In the genomic region with DNA sequence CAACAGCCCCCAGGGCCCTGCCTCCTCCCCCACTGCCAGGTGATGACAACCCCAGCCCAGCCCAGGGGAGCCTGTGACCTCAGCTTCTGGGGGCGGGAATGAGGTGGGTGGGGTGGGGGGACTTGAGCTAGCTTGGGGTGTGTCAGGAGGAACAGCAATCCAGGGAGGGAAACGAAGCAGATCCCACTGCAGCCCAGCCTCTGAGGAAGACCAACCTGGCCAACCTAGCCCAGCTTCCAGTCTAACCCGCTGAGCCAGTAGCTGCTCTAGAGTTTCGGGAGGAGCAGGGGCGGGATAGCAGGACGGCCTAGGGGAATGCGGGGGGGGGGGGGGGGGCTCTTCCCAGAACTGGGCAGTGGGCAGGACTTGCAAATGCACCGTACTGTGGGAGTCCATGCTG, we compare ENCODE assay signal across 18 mouse cellular contexts. TPM values are rescaled to one million over a fixed set of nuclear protein-coding genes. Genes with fewer than 3 reads are reported as not detected.
DNase-seq lines count a peak whose midpoint lies in the region; ATAC-seq and TF ChIP-seq lines count a peak whose summit lies in the region.
"Had no signal": no experiment of that assay in that cellular context is flagged by ENCODE, and none has a peak within 500 bp of the region (broad histone marks: within the 10 kb centered on the region; RNA-seq: fewer than 3 reads in every experiment).

No protein-coding gene starts in this region.

- DNase-seq in heart, adult 18-20 months: no peak
- DNase-seq in liver: no peak
- peak; percentile 80 for DNase-seq in embryonic facial prominence, embryonic 14.5 days (ENCODE audit: low spot score)
- no peak for DNase-seq in adrenal gland, postnatal 4 days (ENCODE audit: low spot score in 2 of 2)
- DNase-seq in gastrocnemius, postnatal 4 days (ENCODE audit: low spot score in 2 of 2): no peak
- DNase-seq: B cell, adult 2 months; cerebellum, adult 11 months; kidney, adult 2 months; right cerebral cortex, adult 18-20 months had no signal

- peak overlapping the region; percentile 40; the same call in 1 of the 2 replicates for H3K4me2 ChIP-seq in heart, embryonic 12.5 days
- peak overlapping the region; percentile 50 for H3K4me2 ChIP-seq in liver, embryonic 12.5 days
- H3K4me2 ChIP-seq in embryonic facial prominence, embryonic 14.5 days (ENCODE audit: low read depth, low read length): no peak overlapping the region

- peak overlapping the region; percentile 55 for H3K9ac ChIP-seq in heart, embryonic 12.5 days
- H3K9ac ChIP-seq in liver, embryonic 12.5 days: 0 out of 2 replicates have a peak overlapping the region, but pooled peaks have one; percentile 49
- H3K9ac ChIP-seq in embryonic facial prominence, embryonic 14.5 days (ENCODE audit: low read depth, low read length): no peak overlapping the region

- peaks cover 24% of the 10 kb centered on the region for H3K27me3 ChIP-seq in heart, embryonic 12.5 days (replicated peaks)
- peaks cover 49% of the 10 kb centered on the region for H3K27me3 ChIP-seq in liver, embryonic 12.5 days (replicated peaks)
- H3K27me3 ChIP-seq in embryonic facial prominence, embryonic 14.5 days (replicated peaks; ENCODE audit: control insufficient read depth, insufficient read depth, low read length): peaks cover 24% of the 10 kb centered on the region
- H3K27me3 ChIP-seq in small intestine, adult 2 months (ENCODE audit: control insufficient read depth, insufficient read depth, low read length): no peaks in the 10 kb centered on the region

- peak overlapping the region; percentile 98 for H3K27ac ChIP-seq in heart, embryonic 12.5 days (ENCODE audit: poor library complexity, severe bottlenecking)
- H3K27ac ChIP-seq in liver, embryonic 12.5 days: peak overlapping the region; percentile 72; the same call in 1 of the 2 replicates
- peak overlapping the region; percentile 81 for H3K27ac ChIP-seq in embryonic facial prominence, embryonic 14.5 days (replicated peaks; ENCODE audit: low read depth, low read length)
- peak overlapping the region; percentile 95; the same call in 1 of the 2 replicates for H3K27ac ChIP-seq in small intestine, adult 2 months (ENCODE audit: insufficient read depth, low read depth, low read length)

- H3K4me1 ChIP-seq in heart, embryonic 12.5 days (replicated peaks): peaks cover 79% of the 10 kb centered on the region
- H3K4me1 ChIP-seq in liver, embryonic 12.5 days: peaks cover 46% of the 10 kb centered on the region
- H3K4me1 ChIP-seq in embryonic facial prominence, embryonic 14.5 days (ENCODE audit: control insufficient read depth, insufficient read depth, low read length): peaks cover 15% of the 10 kb centered on the region; the same call in 1 of the 2 replicates
- H3K4me1 ChIP-seq in small intestine, adult 2 months (ENCODE audit: control insufficient read depth, insufficient read depth, insufficient read length, low read length): peaks cover 41% of the 10 kb centered on the region

- no peak for TF ChIP-seq POLR2A in small intestine, adult 2 months (IDR thresholded peaks at IDR 0.05; ENCODE audit: low read depth, low read length)

- H3K36me3 ChIP-seq in heart, embryonic 12.5 days: no peaks in the 10 kb centered on the region
- H3K36me3 ChIP-seq in liver, embryonic 12.5 days: no peaks in the 10 kb centered on the region
- H3K36me3 ChIP-seq in embryonic facial prominence, embryonic 14.5 days (ENCODE audit: control insufficient read depth, insufficient read depth, low read length): no peaks in the 10 kb centered on the region
- no peaks in the 10 kb centered on the region for H3K36me3 ChIP-seq in small intestine, adult 2 months (ENCODE audit: control insufficient read depth, insufficient read depth, low read length)
- H3K36me3 ChIP-seq: hindbrain, embryonic 10.5 days had no signal

- TF ChIP-seq CTCF in small intestine, adult 2 months (IDR thresholded peaks at IDR 0.05; ENCODE audit: extremely low read depth, insufficient read length, insufficient replicate concordance, low read depth, low read length): no peak

- 6% methylated on average over 7 of the region's 8 CpGs for WGBS in heart, embryonic 12.5 days
- WGBS in liver, embryonic 12.5 days (ENCODE audit: insufficient replicate concordance): 33% methylated on average over 7 of the region's 8 CpGs
- WGBS in embryonic facial prominence, embryonic 14.5 days: 12% methylated on average over 6 of the region's 8 CpGs
- WGBS in small intestine, adult 2 months: 20% methylated on average over 8 of the region's 8 CpGs

- no peaks in the 10 kb centered on the region for H3K9me3 ChIP-seq in heart, embryonic 12.5 days (replicated peaks)
- H3K9me3 ChIP-seq in liver, embryonic 12.5 days (replicated peaks): no peaks in the 10 kb centered on the region
- H3K9me3 ChIP-seq in embryonic facial prominence, embryonic 14.5 days (ENCODE audit: control insufficient read depth, low read length): no peaks in the 10 kb centered on the region
- H3K9me3 ChIP-seq: G1E; hindbrain, embryonic 10.5 days had no signal

- no peak for ATAC-seq in heart, embryonic 12.5 days (ENCODE audit: insufficient number of reproducible peaks, low FRiP score)
- ATAC-seq in liver, embryonic 12.5 days: no peak
- ATAC-seq in embryonic facial prominence, embryonic 14.5 days (ENCODE audit: low read depth): peak; percentile 56

- H3K4me3 ChIP-seq in heart, embryonic 12.5 days: no peak overlapping the region
- no peak overlapping the region for H3K4me3 ChIP-seq in liver, embryonic 12.5 days
- no peak overlapping the region for H3K4me3 ChIP-seq in embryonic facial prominence, embryonic 14.5 days (ENCODE audit: low read depth, low read length)
- H3K4me3 ChIP-seq in small intestine, adult 2 months (ENCODE audit: low read depth, low read length): no peak overlapping the region
- H3K4me3 ChIP-seq: hindbrain, embryonic 10.5 days had no signal

RNA-seq across cellular contexts. Expression of gene Pnmt, which starts 5.8 kb away (rescaled TPM):
- polyA plus RNA-seq in heart, embryonic 12.5 days (2016; fragmentation: Nextera tagmentation; extraction: Ambion mirVana): 1.7 and 2.0 TPM in 2 replicates
- total RNA-seq in heart, adult 18-20 months (2021): under 1 TPM; 0.84 to 0.90 TPM
- polyA plus RNA-seq in liver, embryonic 12.5 days (2016; fragmentation: Nextera tagmentation; extraction: Ambion mirVana): 0.23 TPM in 1 of 2 replicates, not detected in the other
- 0.49 and 0.59 TPM in 2 replicates for polyA plus RNA-seq in embryonic facial prominence, embryonic 14.5 days (2014; fragmentation: Nextera tagmentation; extraction: Ambion mirVana)
- polyA plus RNA-seq in small intestine, adult 2 months (2012; rRNA removed): not detected in 2 replicates
- total RNA-seq in adrenal gland, postnatal 4 days (2021): 100 to 1,000 TPM; 686 to 903 TPM
- total RNA-seq in gastrocnemius, postnatal 4 days (2021): under 1 TPM in 1 of 2 experiments, not detected in 1; 0.71 TPM
- total RNA-seq: common myeloid progenitor, adult 5-6 weeks; G1E; layer of hippocampus, postnatal 10 days; megakaryocyte progenitor cell, adult 5-6 weeks had no signal
- polyA plus RNA-seq: G1E; kidney, adult 2 months had no signal

RNA-seq across cellular contexts. Expression of gene Pgap3, which starts 8.3 kb away (rescaled TPM):
- polyA plus RNA-seq in heart, embryonic 12.5 days (2016; fragmentation: Nextera tagmentation; extraction: Ambion mirVana): 20.0 and 20.6 TPM in 2 replicates
- 1 to 10 TPM; 8.1 to 9.1 TPM for total RNA-seq in heart, adult 18-20 months (2021)
- 3.5 and 3.8 TPM in 2 replicates for polyA plus RNA-seq in liver, embryonic 12.5 days (2016; fragmentation: Nextera tagmentation; extraction: Ambion mirVana)
- polyA plus RNA-seq in embryonic facial prominence, embryonic 14.5 days (2014; fragmentation: Nextera tagmentation; extraction: Ambion mirVana): 9.3 and 10.5 TPM in 2 replicates
- 26.0 and 52.1 TPM in 2 replicates for polyA plus RNA-seq in small intestine, adult 2 months (2012; rRNA removed)
- 10 to 100 TPM in 1 of 2 experiments, 1 to 10 TPM in 1; 9.7 to 11.0 TPM for total RNA-seq in adrenal gland, postnatal 4 days (2021)
- 1 to 10 TPM; 4.6 to 5.6 TPM for total RNA-seq in gastrocnemius, postnatal 4 days (2021)

RNA-seq across cellular contexts. Expression of gene Tcap, which starts 8.4 kb away (rescaled TPM):
- polyA plus RNA-seq in heart, embryonic 12.5 days (2016; fragmentation: Nextera tagmentation; extraction: Ambion mirVana): 143 and 152 TPM in 2 replicates
- 1,000 to 10,000 TPM; 1,636 to 2,096 TPM for total RNA-seq in heart, adult 18-20 months (2021)
- polyA plus RNA-seq in liver, embryonic 12.5 days (2016; fragmentation: Nextera tagmentation; extraction: Ambion mirVana): not detected in 2 replicates
- 22.8 and 27.7 TPM in 2 replicates for polyA plus RNA-seq in embryonic facial prominence, embryonic 14.5 days (2014; fragmentation: Nextera tagmentation; extraction: Ambion mirVana)
- 0.24 and 0.42 TPM in 2 replicates for polyA plus RNA-seq in small intestine, adult 2 months (2012; rRNA removed)
- total RNA-seq in adrenal gland, postnatal 4 days (2021): 10 to 100 TPM in 1 of 2 experiments, 1 to 10 TPM in 1; 8.6 to 16.7 TPM
- total RNA-seq in gastrocnemius, postnatal 4 days (2021): 100 to 1,000 TPM; 447 to 769 TPM
- total RNA-seq: common myeloid progenitor, adult 5-6 weeks; G1E; megakaryocyte progenitor cell, adult 5-6 weeks had no signal
- polyA plus RNA-seq: G1E; thymus, postnatal 0 days had no signal

RNA-seq across cellular contexts. Expression of gene Erbb2, which starts 20.2 kb away (rescaled TPM):
- polyA plus RNA-seq in heart, embryonic 12.5 days (2016; fragmentation: Nextera tagmentation; extraction: Ambion mirVana): 66.7 and 67.1 TPM in 2 replicates
- total RNA-seq in heart, adult 18-20 months (2021): 1 to 10 TPM; 5.6 to 5.9 TPM
- 5.5 and 5.6 TPM in 2 replicates for polyA plus RNA-seq in liver, embryonic 12.5 days (2016; fragmentation: Nextera tagmentation; extraction: Ambion mirVana)
- polyA plus RNA-seq in embryonic facial prominence, embryonic 14.5 days (2014; fragmentation: Nextera tagmentation; extraction: Ambion mirVana): 48.3 and 54.8 TPM in 2 replicates
- 40.2 and 105 TPM in 2 replicates for polyA plus RNA-seq in small intestine, adult 2 months (2012; rRNA removed)
- 10 to 100 TPM; 10.8 to 19.4 TPM for total RNA-seq in adrenal gland, postnatal 4 days (2021)
- 10 to 100 TPM; 19.6 to 23.5 TPM for total RNA-seq in gastrocnemius, postnatal 4 days (2021)
- total RNA-seq: common myeloid progenitor, adult 5-6 weeks; megakaryocyte progenitor cell, adult 5-6 weeks had no signal
- polyA plus RNA-seq: G1E had no signal

RNA-seq across cellular contexts. Expression of gene Stard3, which starts 33.9 kb away (rescaled TPM):
- polyA plus RNA-seq in heart, embryonic 12.5 days (2016; fragmentation: Nextera tagmentation; extraction: Ambion mirVana): 45.2 and 47.6 TPM in 2 replicates
- 10 to 100 TPM; 15.8 to 20.6 TPM for total RNA-seq in heart, adult 18-20 months (2021)
- polyA plus RNA-seq in liver, embryonic 12.5 days (2016; fragmentation: Nextera tagmentation; extraction: Ambion mirVana): 18.0 and 18.9 TPM in 2 replicates
- polyA plus RNA-seq in embryonic facial prominence, embryonic 14.5 days (2014; fragmentation: Nextera tagmentation; extraction: Ambion mirVana): 31.0 and 32.8 TPM in 2 replicates
- polyA plus RNA-seq in small intestine, adult 2 months (2012; rRNA removed): 47.0 and 76.5 TPM in 2 replicates
- total RNA-seq in adrenal gland, postnatal 4 days (2021): 10 to 100 TPM; 30.3 to 30.9 TPM
- total RNA-seq in gastrocnemius, postnatal 4 days (2021): 10 to 100 TPM; 14.1 to 16.9 TPM

Comparison
In these comparisons a context has a peak if more than half of its experiments do, and no peak if none do; other contexts are left out.
1. RNA of gene Tcap, which starts 8.4 kb away (polyA plus RNA-seq): 143 to 152 TPM in heart, embryonic 12.5 days and 22.8 to 27.7 TPM in embryonic facial prominence, embryonic 14.5 days; 0.24 to 0.42 TPM in small intestine, adult 2 months and not detected in liver, embryonic 12.5 days; every median in the first group is over 10 times any median in the second.
2. Peak in every context shown above with its lines, with median percentiles within 50 percentile points of each other: H3K27ac ChIP-seq.